Mouse (Mus musculus): ENCODE measurements at regions not wholly inside any gene's neighbourhood (a gene's known extent, or its start where the extent isn't known, plus 50 kb on each side); places are given as distances from the start of the nearest gene placed in this dataset.
A peak's percentile ranks its signal among the peaks of the same experiment; 100 is the strongest.

DNA sequence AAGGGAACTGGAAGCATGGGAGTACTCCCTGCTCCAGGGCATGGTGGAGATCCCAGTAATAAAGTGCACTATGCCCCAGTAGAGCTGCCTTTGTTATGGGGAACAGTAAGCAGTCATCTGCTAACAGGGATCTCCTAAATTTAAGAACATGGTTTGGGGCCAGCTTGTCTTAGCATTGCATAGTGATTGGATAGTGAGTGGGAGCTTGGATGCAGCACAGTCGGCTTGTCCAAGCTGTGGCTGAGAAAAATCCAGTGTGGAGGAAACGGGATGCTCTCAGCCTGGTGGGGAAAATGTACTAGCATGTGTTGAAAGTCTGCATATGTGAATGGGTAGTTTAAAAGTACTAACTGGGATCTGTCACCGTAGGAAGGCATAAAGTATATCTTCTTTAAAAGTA, 326.6 kb upstream of the Apob start:
- DNase-seq (ENCODE audit: low read depth), result no peak

DNA sequence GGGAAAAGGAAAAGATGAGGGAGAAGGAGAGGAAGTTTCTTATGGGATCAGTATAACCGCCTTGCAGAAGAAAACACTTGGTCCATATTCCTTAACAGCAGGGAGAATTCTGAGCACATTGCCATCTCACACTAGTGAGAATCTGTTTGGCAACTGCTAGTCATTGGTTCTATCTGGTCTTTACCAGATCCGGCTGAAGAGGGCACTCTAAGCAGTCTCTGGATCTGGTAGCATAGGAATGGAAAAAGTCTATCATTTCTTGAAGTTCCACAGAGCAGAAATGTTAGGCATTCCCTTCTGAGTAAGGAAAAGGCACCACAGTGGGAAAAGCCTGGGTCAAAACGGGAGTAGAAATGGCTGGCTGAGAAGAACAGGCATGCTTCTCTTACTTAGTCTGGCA, 315.4 kb upstream of the Apob start:
- DNase-seq (ENCODE audit: low read depth), result peak; percentile 1

DNA sequence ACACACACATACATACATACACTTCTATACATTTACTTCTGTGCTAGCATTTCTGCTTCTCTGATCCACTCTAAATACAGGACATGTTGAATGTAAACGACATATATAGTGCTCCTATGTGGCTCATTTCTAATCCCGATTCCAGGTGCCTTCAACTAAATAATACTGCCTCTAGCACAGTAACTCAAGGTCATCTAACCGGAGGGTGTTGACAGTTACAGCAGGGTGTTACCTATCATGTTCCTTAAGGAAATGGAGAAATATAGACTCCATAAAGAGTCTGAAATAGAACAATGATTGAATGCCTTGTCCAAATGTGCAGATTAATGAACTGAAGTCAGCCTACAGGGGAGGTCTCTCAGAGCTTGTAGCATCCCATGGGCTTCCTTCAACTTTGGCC, 307.3 kb upstream of the Apob start:
- no peak for DNase-seq (ENCODE audit: low read depth)

DNA sequence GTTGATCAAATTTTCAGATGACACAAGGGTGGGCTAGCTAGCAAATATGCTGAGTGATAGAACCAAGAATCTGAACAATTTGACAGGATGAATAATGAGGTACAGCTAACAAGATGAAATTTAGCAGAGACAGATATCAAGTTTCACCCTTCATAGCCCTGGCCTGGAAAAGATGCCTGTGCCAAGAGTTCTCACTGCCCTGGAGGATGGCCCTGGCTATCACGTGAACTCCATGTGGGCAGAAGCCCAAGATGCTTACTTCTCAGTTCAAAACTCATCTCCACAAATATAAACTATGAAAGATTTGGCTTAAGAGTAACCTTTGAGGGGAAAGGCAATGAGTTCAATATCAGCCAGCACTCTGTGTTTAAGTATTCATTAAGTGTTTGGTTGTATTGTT, 306.9 kb upstream of the Apob start:
- DNase-seq (ENCODE audit: low read depth), result peak; percentile 1

DNA sequence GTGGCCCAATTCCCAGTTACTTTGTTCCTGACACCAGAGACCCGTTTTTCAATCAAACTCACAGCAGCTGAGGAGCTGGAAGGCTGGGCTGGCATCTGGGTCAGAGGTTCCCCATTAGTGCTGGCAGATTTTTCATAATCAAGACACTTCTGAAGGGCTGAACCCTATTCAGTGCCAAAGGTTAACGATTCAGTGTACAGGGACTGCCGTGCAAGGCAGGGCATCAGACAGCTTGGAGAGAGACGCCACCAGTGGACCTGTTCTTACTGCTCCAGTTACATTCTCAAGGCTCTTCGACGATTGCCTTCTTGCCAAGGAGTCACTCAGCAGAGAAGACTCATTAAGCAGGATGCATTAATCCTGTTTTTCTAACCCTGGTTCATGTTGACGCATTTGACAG, 285.5 kb upstream of the Apob start:
- DNase-seq (ENCODE audit: low read depth), result no peak

DNA sequence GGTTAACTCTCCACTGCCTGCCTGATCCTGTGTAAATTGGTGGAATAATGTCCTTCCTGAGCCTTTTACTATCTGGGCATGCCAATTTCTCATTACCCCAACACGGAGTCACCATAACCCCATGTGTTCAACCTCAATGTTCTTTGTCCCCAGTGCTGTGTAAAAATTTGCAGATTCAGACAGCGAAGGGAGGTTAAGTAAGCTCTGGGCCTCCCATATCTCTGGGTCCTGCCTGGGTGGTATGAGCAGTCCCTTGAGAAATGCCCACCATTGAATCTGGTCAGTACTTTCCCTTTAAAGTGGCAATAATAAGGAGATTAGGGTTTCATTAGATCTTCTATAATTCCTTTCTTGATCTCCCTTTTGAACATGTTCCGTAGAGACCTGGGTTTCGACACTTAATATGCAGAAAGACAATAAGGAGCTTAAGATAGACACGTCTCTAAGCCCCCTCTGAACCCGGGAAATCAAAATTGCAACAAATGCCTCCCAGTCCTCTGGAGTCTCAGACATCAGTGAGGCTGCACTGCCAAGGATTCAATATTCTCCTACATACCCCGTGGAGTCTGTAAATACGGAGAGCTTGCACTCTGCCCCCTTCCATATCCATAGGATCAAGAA, 279.0 kb upstream of the Apob start:
- no peak for DNase-seq (ENCODE audit: low read depth)

DNA sequence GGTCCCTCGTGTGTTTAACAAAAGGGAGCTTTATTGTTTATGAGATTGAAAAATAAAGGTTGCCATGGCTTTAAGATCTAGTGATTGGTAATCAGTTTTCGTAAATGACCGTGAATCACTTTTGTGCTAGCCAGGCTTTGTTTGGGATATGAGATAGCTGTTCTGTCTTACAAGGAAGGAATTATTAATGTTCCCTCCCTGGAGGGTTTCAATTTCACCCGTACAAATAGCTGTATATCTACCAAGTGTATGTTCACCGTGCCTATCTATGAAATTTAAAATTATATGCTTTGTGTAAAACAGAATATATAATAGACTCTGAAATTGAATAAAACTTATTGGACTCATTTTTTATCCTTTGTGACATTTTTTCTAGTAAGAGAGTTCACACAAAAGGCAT, 268.3 kb upstream of the Apob start:
- DNase-seq (ENCODE audit: low read depth), result no peak

DNA sequence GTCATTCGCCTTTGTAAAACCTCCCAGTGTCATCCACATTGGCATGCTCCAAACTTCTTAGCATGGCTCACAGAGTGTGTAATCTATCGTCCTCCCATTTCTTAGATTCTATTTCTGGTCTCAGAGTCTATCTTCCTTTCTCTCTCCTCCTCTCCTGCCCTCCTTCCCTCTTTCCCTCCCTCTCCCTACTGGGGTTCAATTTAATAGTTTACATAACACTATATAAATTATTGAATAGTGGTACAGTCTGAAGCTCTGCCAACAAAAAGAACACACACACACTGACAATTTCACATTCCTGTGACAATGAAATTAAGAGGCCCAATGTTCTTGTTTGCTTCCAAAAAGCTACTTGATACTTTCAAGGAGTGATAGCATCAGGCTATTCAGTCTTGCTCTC, 267.6 kb upstream of the Apob start:
- DNase-seq (ENCODE audit: low read depth), result no peak

DNA sequence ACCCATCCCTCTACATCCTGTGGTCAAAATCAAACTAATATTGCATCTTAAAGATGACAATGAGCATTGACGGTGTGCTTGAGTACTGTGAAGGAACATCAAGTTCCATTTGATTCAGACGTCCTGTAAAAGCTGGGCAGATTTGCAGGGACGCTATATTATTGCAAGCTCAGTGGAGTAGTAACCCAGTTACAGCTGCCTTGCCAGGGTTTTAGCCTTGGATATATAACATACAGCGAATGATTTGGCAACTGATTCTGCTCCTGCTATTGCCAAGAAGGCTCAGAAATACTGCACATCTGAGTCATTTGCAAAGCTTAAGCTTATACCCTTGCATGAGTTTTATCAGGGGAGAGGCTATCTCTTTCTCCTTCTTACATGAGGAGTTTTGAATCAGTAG, 262.4 kb upstream of the Apob start:
- DNase-seq (ENCODE audit: low read depth), result no peak

DNA sequence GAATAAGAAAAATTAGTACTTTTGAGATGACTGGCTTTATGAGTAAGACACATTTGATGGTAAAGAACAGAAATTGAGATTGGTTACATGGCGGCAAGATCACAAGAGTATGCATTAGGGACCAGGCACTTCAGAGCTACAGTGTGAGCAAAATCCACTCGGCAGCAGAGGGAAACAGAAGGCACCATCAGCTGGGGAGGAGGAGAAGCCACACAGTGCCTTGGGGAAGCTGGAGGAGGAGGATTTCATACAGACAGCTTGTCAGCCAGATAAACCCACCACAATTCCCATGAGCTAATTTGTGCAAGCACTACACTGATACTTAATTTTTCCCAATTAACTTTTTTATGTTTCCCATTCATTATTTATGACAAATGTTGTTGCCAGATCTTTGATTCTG, 258.9 kb upstream of the Apob start:
- DNase-seq (ENCODE audit: low read depth), result no peak

DNA sequence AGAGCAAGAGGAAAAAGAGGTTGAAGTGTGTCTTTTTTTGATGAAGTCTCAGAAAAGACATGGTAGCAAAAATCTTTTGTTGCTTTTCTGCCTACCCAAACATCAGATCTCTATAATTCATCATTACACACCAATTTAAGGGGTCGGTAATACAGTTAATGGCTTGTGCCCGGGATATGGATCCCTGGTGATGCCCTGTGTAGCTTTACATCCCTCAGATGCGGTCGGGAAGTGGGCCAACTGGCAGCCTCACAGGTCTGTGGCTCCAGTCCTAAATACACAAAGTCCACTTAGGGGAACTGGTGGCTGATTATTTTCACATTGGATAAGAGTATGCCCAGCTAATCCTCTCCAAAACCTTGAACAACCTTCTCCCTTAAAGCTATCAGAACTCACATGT, 258.4 kb upstream of the Apob start:
- peak; percentile 8 for DNase-seq (ENCODE audit: low read depth)

DNA sequence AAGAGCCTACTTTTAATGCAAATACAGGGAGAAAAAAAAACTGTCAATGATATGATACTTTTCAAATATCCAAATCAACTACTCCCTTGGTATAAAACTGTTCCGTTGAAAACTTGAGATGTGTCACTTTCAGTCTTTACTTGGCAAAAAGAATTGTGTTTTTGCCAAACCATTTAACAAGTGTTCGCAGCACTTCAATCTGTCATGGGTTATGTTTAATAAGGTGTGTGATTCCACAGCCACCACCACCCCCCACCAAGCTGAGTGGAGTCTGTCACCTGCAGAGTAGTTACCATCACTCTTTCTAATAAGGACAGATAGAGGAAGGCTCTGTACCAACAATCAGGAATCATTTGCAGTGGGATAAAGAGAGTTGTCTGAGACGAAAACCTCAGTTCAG, 252.5 kb upstream of the Apob start:
- no peak for DNase-seq (ENCODE audit: low read depth)

DNA sequence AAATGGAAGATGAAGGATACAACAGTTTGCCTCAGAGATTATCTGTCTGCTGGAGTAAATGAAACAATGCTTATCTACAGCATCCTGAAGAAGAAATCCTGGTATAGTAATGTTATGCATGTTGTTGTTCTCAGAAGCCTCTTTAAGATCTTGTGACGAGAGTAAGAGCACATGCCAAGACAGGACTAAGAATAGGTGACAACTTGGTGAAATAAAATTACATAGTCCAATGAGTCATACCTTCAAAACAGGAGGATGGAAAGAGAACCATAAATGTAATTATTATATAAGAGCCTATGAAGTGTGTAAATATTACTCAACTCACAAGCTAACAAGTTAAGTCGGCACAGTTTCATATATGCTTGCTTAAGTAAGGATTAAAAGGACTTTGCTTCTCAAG, 239.4 kb upstream of the Apob start:
- DNase-seq (ENCODE audit: low read depth), result no peak

DNA sequence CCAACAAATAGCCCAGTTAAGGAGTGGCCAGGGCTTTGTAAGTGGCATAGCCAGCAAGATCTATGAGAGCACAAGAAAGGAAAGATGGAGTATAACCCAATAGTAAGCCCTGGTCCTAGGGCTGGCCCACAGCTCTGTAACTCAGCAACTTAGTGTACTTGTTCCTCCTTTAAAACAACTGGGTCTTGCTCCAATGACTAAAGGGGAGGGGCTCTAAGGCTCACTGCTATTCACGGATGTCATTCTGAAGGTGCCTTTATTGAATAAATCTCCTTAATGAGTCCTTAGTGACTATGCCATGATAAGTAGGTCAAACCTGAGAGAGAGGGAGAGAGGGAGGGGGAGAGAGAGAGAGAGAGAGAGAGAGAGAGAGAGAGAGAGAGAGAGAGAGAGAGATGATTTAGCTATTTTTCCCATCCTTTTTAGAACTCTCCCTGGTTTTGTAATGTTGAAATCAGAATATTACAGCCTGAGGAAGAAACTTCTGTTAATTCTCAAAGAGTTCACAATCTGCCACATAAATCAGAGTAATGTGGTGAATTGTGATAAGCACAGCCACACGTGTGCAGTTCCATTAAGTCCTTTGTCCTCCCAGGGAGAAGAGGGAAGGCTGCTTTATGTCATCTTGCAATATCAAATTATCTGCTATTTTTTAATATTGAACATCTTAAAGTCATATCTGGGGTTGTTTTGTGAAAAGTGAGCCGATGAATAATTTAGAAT, 238.7 kb upstream of the Apob start:
- no peak for DNase-seq (ENCODE audit: low read depth)

DNA sequence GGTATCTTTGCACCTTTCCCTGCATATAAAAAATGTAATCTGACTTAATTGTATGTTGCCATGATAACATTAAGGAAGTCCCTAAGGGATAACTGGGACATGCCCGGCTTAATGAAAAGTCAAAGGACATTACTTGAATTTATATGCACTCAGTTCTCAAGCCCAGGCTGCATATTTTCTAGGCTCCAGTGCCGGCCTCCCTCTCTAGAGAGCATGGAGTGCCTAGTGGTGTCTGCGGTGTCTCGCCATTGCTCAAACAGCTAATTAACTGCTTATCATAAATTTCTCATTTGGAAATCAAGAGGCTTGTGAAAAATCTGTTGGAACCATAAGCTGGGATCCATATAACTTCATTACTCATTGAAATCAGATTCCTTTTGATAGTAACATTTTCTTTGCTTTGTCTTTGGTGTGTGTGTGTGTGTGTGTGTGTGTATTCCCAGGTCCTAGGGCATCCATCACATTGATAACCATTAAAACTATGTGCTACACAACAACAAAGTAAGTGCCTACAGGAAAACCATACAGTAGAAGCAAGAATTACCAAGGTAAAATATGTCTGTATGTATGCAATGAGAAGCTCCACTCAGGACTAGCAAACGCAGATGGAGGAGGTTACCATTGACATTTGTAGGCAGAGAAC, 238.0 kb upstream of the Apob start:
- no peak for DNase-seq (ENCODE audit: low read depth)

DNA sequence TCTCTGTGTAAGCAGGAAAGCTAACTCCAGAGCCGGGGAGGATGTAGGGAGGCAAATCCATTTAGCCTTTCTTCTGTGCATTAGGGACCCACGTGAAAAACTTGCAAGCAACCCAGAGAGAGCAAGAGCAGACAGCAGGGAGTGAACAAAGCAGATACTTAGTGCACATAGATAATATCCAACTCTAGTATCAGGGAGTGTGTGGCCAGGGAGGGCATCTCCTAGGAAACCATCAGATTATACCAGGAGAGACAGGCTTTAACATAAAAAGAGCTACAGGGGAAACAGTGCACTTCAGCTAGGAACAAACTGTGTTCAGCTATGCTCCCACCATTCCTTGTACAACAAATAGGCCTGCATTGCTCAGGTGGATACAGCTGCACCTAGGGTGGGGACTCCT, 230.7 kb upstream of the Apob start:
- DNase-seq (ENCODE audit: low read depth), result no peak

DNA sequence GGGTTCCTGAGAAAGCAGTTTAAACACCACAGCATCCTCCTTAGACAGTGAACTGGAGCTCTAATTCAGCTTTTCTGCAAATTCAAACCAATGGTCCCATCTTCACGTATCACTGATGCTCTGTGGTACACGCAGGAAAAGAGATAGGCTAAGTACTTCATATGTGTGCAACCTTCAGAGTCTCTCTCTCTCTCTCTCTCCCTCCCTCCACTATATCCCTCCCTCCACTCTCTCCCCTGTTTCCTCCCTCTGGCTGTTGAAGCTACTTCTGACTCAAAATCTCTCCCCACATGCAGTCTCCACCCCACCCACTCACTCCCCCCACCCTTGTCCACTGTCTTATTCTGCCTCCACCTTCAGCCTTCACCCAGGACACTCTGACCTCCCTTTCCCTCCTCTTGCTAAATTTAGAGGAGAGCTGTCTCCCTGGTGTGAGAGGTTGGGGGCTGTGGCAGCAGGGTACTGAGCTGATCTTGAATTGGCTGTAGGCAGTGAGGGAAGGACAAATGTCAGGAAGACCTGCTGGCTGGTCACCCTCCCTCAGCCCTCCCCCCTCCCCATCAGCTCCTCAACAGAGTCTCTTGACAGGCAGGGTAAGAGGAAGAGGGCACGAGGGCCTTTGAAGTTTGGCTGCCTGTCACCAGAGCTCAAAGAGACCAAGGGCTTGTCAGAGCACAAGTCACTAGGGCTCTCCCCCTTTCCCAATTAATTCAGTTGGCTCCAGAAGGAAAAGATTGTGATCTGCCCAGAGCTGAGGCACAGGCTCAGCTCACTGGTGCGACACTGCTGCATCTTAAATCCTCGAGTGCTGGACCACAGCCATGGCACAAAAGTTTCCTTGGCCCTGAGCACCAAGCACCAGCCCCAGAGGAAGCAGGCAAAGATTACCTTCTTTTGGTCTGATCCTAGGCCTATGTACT, 227.9 kb upstream of the Apob start:
- no peak for DNase-seq (ENCODE audit: low read depth)

DNA sequence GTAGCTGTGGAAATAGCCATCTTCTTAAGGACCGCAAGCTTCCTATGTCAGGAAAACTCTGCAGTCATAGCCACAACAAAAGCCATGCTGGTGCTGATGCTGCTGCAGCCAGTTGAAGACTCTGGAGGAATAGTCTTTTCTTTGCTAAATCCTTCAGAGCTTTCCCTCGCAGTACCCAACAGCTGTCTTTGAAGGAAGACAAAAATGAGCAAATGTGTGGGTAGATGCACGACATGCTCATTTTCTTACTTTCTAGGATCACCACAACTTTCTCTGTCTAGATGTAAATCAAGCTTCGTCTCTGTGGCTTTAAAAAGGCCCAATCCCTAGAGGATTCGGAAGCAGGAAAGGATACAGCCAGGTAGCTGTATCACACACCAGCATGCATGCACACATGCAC, 222.6 kb upstream of the Apob start:
- no peak for DNase-seq (ENCODE audit: low read depth)

DNA sequence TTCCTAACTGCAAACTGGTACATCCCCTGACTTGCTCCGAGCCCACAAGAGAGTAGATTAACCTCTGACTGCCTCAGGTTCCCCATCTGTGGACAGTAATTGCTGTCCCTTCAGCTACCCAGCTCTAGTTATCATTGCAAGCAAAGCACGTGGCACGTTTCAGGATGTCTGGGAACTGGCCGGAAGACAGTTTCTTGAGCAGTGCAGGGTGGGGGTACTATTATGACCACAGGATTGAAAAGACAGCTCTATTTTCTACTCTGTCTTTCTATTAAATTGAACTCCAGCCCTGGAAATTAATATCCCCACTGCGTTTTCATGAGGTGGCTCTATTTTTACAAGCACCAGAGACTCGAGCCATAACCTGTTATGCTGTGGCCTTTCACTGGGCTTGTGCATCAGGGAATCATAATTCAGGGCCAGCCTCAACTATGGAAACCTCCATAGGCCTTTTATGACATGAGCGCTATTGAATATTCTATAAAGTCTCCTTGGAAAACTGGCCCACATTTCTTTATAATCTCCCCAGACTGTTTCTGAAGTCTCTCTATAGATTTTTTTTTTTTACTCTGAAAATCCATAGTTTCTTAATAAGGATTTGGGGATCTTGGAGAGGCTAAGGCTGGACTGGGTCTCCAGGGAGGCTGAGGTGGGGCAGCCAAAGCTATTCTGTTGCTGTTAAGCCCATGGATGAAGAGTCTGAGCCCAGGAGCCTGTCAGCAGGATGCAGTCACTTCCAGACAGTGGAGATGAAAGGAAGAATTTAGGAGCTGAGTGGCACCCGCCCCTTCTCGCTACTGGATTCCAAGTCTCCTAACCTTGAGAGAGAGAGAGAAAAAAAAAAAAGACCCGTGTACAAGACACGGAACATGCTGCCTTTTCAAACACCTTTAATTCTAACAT, 212.4 kb upstream of the Apob start:
- no peak for DNase-seq (ENCODE audit: low read depth)

DNA sequence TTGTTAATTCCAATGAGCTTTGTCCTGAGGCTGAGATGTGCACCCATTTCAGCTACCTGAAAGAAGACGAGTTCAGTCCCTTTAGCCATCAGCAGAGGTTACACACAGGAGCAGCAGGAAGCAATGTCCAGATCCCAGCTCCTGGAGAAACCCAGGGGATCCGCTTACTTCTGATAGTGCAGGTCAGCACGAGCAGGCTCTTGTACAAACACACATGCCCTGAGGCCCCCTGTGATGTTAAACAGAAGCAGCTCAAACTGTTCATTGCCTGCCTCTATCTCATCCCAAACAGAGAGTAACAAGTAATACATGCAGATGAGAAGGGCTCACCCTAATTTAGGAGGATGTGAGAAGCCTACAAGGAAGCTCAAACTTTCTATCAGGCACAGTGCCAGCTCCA, 203.3 kb upstream of the Apob start:
- no peak for DNase-seq (ENCODE audit: low read depth)

DNA sequence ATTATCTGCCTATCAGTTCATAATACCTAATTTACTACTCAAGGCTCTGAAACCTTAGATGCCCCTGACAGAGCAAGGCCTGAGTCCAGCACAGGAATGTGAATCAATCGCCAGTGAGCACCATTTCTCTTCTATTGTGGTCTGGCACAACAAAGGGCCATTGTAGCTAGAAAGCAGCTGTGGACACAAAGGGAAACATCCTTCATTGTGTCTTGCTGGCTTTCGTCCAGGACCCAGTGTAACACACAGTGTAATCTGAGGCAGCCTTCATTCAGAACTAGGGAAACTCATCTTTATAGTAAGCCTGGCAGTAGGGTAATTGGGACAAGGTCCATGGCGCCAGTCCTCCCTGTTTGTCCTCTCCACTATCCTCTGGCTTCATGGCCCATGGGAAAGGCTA, 201.1 kb upstream of the Apob start:
- DNase-seq (ENCODE audit: low read depth), result peak; percentile 3
